Mouse (Mus musculus) forebrain, embryonic 11.5 days (tissue): ENCODE measurements around the gene Plbd2. TPM values are rescaled to one million over a fixed set of nuclear protein-coding genes. Genes with fewer than 3 reads are reported as not detected.

Experiments used
- ATAC-seq: fragments of 200-750 bp; cut with Nextera tagmentation; replicated peaks from 2 replicates; pipeline ENCODE4 v1.8.0; 2017; ENCODE audit warnings: moderate TSS enrichment; ENCODE audit not compliant: low FRiP score
- DNase-seq: peaks from one replicate; pipeline ENCODE4 v3.0.0-alpha.2; 2017; ENCODE audit warnings: low spot score
- H3K27ac ChIP-seq: fragments of 300-500 bp; sonication (generic); 2 replicates; pipeline ENCODE4 v1.5.1; 2014; ENCODE audit warnings: low read depth, low read length
- H3K27me3 ChIP-seq: fragments of 300-500 bp; sonication (generic); 2 replicates; pipeline ENCODE4 v1.6.1; 2014; ENCODE audit warnings: mild to moderate bottlenecking, low read length, mixed read lengths; ENCODE audit not compliant: control insufficient read depth, insufficient read depth
- H3K36me3 ChIP-seq: fragments of 300-500 bp; sonication (generic); 2 replicates; pipeline ENCODE4 v1.6.1; 2014; ENCODE audit warnings: mild to moderate bottlenecking, low read length, moderate library complexity, mixed read lengths; ENCODE audit not compliant: control insufficient read depth, insufficient read depth
- H3K4me1 ChIP-seq: fragments of 300-500 bp; sonication (generic); replicated peaks from 2 replicates; pipeline ENCODE4 v1.6.1; 2014; ENCODE audit warnings: low read length, mixed read lengths; ENCODE audit not compliant: control insufficient read depth, insufficient read depth
- H3K4me2 ChIP-seq: fragments of 300-500 bp; sonication (generic); 2 replicates; pipeline ENCODE4 v1.6.1; 2014; ENCODE audit warnings: low read depth, mild to moderate bottlenecking, low read length, moderate library complexity, mixed read lengths; ENCODE audit not compliant: severe bottlenecking
- H3K4me3 ChIP-seq: fragments of 300-500 bp; sonication (generic); 2 replicates; pipeline ENCODE4 v1.5.1; 2014; ENCODE audit warnings: low read depth, low read length
- H3K9ac ChIP-seq: fragments of 300-500 bp; sonication (generic); 2 replicates; pipeline ENCODE4 v1.6.1; 2014; ENCODE audit warnings: low read length
- H3K9me3 ChIP-seq: fragments of 300-500 bp; sonication (generic); 2 replicates; pipeline ENCODE4 v1.6.1; 2016; ENCODE audit warnings: low read length, mixed read lengths; ENCODE audit not compliant: control insufficient read depth
- WGBS: fragments of 180-500 bp; shearing (Covaris S2); extraction: QIAGEN DNeasy Blood & Tissue Kit; methylation state at CpG from one replicate; pipeline ENCODE4 v1.1.7; 2014; 5-methylcytosine and 5-hydroxymethylcytosine counted together
- polyA plus RNA-seq: library from polyadenylated mRNA; unstranded; fragments of >200 nt; fragmentation: Nextera tagmentation; extraction: Ambion mirVana; gene quantifications from 2 replicates; pipeline ENCODE4 v1.2.1, GENCODE M21; 2014

The Plbd2 gene
- polyA plus RNA-seq, 1 experiment from 2014 or later = 29.8 TPM

GRCm38 (mm10) chr5:120465062-120465461, 38.4 kb downstream of the Plbd2 start:
- H3K4me1 ChIP-seq = no peaks in the 10 kb centered on the region
- 44% methylated on average over 5 of the region's 5 CpGs for WGBS
- no peaks in the 10 kb centered on the region for H3K27me3 ChIP-seq
- DNase-seq = peak; percentile 66
- H3K27ac ChIP-seq = no peak overlapping the region
- no peak overlapping the region for H3K4me3 ChIP-seq
- H3K9me3 ChIP-seq = no peaks in the 10 kb centered on the region
- H3K36me3 ChIP-seq = no peaks in the 10 kb centered on the region
- H3K4me2 ChIP-seq = no peak overlapping the region
- ATAC-seq = no peak
- no peak overlapping the region for H3K9ac ChIP-seq

GRCm38 (mm10) chr5:120464321-120464720, 39.1 kb downstream of the Plbd2 start:
- no peak overlapping the region for H3K4me3 ChIP-seq
- H3K9me3 ChIP-seq = no peaks in the 10 kb centered on the region
- no peak overlapping the region for H3K27ac ChIP-seq
- no peaks in the 10 kb centered on the region for H3K27me3 ChIP-seq
- no peaks in the 10 kb centered on the region for H3K36me3 ChIP-seq
- 83% methylated on average over 4 of the region's 4 CpGs for WGBS
- ATAC-seq (no peak), DNase-seq (peak; percentile 72)
- H3K4me2 ChIP-seq = no peak overlapping the region
- H3K9ac ChIP-seq = no peak overlapping the region
- H3K4me1 ChIP-seq = no peaks in the 10 kb centered on the region

- no peaks in the 10 kb centered on the region for H3K27me3 ChIP-seq
- H3K36me3 ChIP-seq = no peaks in the 10 kb centered on the region
- H3K4me3 ChIP-seq = no peak overlapping the region
- no peak for ATAC-seq
- 84% methylated on average over 15 of the region's 15 CpGs for WGBS
- no peak overlapping the region for H3K27ac ChIP-seq
- H3K4me2 ChIP-seq = no peak overlapping the region
- no peak for DNase-seq
- no peaks in the 10 kb centered on the region for H3K9me3 ChIP-seq
- no peaks in the 10 kb centered on the region for H3K4me1 ChIP-seq
- H3K9ac ChIP-seq = no peak overlapping the region
Observed at GRCm38 (mm10) chr5:120461902-120462301, 41.5 kb downstream of the Plbd2 start.

- H3K36me3 ChIP-seq = no peaks in the 10 kb centered on the region
- no peak overlapping the region for H3K4me2 ChIP-seq
- H3K27me3 ChIP-seq = no peaks in the 10 kb centered on the region
- no peak overlapping the region for H3K27ac ChIP-seq
- no peak overlapping the region for H3K4me3 ChIP-seq
- H3K4me1 ChIP-seq = 0 out of 2 replicates have a peak, but pooled peaks cover 2% of the 10 kb centered on the region
- 81% methylated on average over 10 of the region's 10 CpGs for WGBS
- ATAC-seq = no peak
- no peak for DNase-seq
- H3K9ac ChIP-seq = no peak overlapping the region
- no peaks in the 10 kb centered on the region for H3K9me3 ChIP-seq
Observed at GRCm38 (mm10) chr5:120459133-120459532, 44.3 kb downstream of the Plbd2 start.

- Histone ChIP-seq H3K27me3 (no peaks in the 10 kb centered on the region), H3K9ac (no peak overlapping the region), H3K4me2 (no peak overlapping the region), H3K4me3 (no peak overlapping the region), H3K36me3 (no peaks in the 10 kb centered on the region), H3K27ac (no peak overlapping the region), H3K4me1 (0 out of 2 replicates have a peak, but pooled peaks cover 3% of the 10 kb centered on the region), H3K9me3 (no peaks in the 10 kb centered on the region)
- DNase-seq (peak; percentile 93), ATAC-seq (no peak)
- WGBS = 5% methylated on average over 9 of the region's 9 CpGs
Observed at GRCm38 (mm10) chr5:120457628-120458027, 45.8 kb downstream of the Plbd2 start.

- Histone ChIP-seq H3K9me3 (no peaks in the 10 kb centered on the region), H3K4me3 (no peak overlapping the region), H3K4me1 (0 out of 2 replicates have a peak, but pooled peaks cover 3% of the 10 kb centered on the region), H3K4me2 (no peak overlapping the region), H3K27me3 (no peaks in the 10 kb centered on the region), H3K9ac (no peak overlapping the region), H3K27ac (no peak overlapping the region), H3K36me3 (no peaks in the 10 kb centered on the region)
- DNase-seq (no peak), ATAC-seq (0 out of 2 replicates have a peak, but pooled peaks have one; percentile 12)
- WGBS = 47% methylated on average over 7 of the region's 7 CpGs
Observed at GRCm38 (mm10) chr5:120456841-120457554, 46.4 kb downstream of the Plbd2 start.

GRCm38 (mm10) chr5:120456253-120456652, 47.2 kb downstream of the Plbd2 start:
- ATAC-seq = no peak
- no peaks in the 10 kb centered on the region for H3K9me3 ChIP-seq
- no peaks in the 10 kb centered on the region for H3K27me3 ChIP-seq
- DNase-seq = no peak
- 63% methylated on average over 1 of the region's 1 CpGs for WGBS
- H3K36me3 ChIP-seq = no peaks in the 10 kb centered on the region
- 0 out of 2 replicates have a peak, but pooled peaks cover 3% of the 10 kb centered on the region for H3K4me1 ChIP-seq
- no peak overlapping the region for H3K27ac ChIP-seq
- H3K9ac ChIP-seq = no peak overlapping the region
- no peak overlapping the region for H3K4me2 ChIP-seq
- no peak overlapping the region for H3K4me3 ChIP-seq

- Histone ChIP-seq H3K4me3 (no peak overlapping the region), H3K36me3 (no peaks in the 10 kb centered on the region), H3K27me3 (no peaks in the 10 kb centered on the region), H3K9me3 (no peaks in the 10 kb centered on the region), H3K4me2 (no peak overlapping the region), H3K27ac (no peak overlapping the region), H3K9ac (no peak overlapping the region), H3K4me1 (0 out of 2 replicates have a peak, but pooled peaks cover 3% of the 10 kb centered on the region)
- no peak for ATAC-seq
- DNase-seq = no peak
- 78% methylated on average over 14 of the region's 14 CpGs for WGBS
Observed at GRCm38 (mm10) chr5:120454756-120455337, 48.6 kb downstream of the Plbd2 start.
